Mouse (Mus musculus): Measurements from ENCODE around the gene Trp63.

Trp63 gene

GRCm38 (mm10) chr16:25777501-25777900 is 93.9 kb downstream of the Trp63 start:
- DNase-seq (ENCODE audit: low read depth, low spot score), result no peak

GRCm38 (mm10) chr16:25779964-25780363 is 96.4 kb downstream of the Trp63 start:
- peak; percentile 10 for DNase-seq (ENCODE audit: low read depth, low spot score)

DNA sequence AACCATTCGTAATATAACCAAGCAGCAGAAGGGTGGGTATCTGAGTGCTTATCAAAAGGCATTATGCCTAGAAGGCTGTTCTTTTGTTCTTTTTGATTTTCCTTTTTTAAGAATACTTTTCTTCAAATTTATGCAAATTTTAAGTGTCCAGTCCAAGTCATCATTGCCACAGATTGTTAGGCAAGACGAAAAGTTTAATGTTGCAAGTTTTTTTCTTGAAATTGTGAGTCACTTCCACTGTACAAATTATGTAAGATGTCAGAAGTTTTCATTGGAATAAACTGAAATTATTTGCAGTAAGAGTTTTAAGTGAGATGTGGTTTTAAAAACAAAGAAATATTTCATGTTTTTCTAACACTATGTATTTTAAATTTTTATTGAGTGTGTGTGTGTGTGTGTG is 100.7 kb downstream of the Trp63 start:
- DNase-seq (ENCODE audit: low read depth, low spot score), result no peak

DNA sequence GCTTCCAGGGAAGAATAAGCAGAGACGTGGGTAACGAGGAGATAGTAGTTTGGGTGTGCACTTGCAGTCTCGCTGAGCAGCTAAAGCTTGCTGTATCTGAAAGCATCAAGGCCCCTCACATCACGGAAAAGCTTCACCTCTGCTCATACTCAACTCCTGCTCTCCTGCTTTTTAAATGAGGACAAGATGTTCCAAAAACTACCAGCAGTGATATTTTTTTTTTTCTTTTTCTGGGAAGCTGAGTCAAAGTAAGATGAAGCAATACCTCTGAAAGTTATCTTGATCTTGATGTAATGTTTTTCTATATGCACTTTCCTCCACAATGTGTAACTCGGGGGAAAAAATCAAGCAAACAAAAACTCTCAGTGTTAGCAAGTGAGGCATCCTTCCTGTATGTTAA is 102.9 kb downstream of the Trp63 start:
- no peak for DNase-seq (ENCODE audit: low read depth, low spot score)

- DNase-seq (ENCODE audit: low read depth, low spot score), result no peak
Observed at GRCm38 (mm10) chr16:25792640-25793266, 109.2 kb downstream of the Trp63 start.

DNA sequence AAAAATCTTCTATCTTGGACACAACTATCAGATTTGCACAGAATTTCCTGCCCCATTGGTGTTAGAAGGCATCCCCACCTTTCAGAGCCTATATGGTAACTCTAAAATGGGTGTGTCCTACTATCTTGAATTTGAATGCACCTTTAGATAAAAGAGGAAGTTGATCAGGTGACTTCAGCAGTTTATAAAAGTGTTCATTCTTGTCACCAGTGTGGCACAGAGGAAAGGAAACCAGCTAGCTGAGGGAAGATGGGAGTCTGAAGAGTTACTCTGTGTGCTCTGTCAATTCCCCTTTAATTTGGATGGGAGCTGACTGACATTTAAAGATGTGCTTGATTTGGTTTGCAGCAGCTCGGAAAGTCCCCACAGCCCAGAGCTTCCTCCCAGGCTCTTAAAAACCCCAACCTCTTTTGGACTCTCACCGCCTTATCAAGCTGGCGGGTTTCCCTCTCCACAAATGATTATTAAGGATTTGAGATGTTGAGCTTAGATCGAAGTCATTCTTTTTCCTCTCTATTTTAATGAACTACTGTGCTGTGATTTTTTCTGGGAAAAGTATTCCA is 114.2 kb downstream of the Trp63 start:
- DNase-seq (ENCODE audit: low read depth, low spot score), result no peak

DNA sequence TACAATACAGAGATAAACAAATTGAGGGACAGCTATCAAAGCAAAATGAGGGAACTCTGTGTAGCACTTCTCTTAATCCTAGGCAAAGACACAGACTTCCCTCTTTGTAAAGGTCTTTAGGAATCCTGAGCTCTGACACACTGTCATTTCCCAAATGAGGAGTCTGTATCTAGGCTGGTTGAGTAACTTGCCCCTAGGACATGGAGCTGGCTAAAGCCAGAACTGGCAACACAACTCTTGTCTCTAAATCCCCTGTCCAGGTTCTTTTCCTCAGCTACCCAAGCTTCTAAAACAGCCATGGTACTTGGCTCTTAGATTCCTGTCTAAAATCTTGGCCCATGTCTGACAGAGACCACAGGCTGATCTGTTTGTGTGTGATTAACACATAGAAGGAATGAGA is 116.1 kb downstream of the Trp63 start:
- no peak for DNase-seq (ENCODE audit: low read depth, low spot score)

DNA sequence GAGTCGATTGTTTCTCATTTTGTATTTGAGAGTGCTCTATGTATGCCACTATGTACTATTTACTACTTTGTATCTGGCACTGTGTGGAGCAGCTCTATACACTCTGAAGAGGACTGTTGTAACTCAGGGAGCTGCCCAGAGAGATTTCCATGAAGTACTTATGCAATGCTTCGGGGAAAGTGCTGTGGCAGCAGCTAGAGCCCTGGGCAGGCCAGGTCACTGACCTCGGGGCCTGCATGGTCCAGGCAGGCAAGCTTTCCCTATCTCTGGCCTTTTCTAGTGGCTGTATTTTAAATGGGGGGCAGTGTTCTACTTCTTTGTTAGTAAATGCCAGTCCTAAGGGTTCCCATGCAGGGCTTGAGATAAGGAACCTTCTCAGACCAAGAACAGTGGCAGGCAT is 121.4 kb downstream of the Trp63 start:
- DNase-seq (ENCODE audit: low read depth, low spot score), result no peak

DNA sequence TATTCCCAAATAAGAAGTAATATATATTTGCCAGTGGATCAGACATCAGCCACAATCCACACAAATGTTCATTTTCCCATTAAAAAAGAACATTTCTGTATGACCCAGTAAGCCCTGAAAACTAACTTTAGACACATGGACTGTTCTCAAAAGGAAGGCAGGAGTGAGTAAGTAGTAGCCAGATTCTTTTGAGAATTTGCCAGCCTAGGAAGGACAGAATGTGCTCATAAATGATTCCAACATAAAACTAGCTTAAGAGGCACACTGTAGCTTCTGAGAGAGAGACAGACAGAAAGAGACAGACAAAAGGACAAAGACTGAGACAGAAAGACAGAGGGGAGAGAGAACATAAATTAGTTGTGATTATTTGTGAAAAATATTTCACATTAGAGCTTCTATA is 123.6 kb downstream of the Trp63 start:
- DNase-seq (ENCODE audit: low read depth, low spot score), result no peak

DNA sequence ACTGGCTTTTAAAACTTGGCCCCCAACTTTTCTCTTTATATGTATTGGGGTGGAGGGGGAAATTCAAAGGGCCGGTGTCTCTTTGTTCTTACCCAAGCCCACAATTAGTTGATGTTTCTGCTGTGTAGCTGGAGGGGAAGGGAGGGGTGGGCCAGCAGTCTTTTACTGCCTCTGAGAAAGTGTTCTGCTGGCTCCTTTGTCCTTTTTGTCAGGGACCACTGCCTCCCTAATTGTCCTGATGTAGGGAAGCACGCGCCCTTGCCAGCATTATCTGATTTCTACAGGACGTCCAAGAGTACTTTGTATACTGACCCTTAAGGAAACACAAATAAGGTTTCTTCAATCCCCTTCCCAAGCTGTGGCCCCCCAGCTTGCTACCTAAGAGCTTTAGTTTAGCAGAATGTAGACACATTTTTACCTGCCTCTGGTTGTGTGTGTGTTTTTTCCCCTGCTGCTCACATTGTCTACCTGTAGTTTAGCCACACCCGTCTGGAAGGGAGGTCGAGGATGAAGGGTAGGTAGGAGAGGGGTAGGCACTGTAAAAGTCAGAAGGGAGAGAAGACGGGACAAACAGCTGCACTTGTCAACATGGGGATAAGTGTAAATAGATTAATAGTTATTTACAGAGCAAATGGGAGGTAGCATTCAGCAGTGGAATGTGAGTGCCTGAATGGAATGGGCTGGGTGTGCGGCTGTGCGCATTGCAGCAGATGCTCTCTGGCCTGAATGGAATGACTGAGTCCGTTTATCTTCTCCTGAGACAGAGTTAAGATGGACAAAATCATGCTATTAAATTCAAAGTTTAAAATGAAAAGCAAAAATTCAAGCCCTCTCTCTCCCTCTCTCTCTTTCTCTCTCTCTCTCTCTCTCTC is 134.4 kb downstream of the Trp63 start:
- peak; percentile 33 for DNase-seq (ENCODE audit: low read depth, low spot score)

GRCm38 (mm10) chr16:25826016-25826415 is 142.5 kb downstream of the Trp63 start:
- DNase-seq (ENCODE audit: low read depth, low spot score), result no peak

- no peak for DNase-seq (ENCODE audit: low read depth, low spot score)
Observed at GRCm38 (mm10) chr16:25832576-25832975, 149.0 kb downstream of the Trp63 start.

GRCm38 (mm10) chr16:25835301-25835700 is 151.7 kb downstream of the Trp63 start:
- no peak for DNase-seq (ENCODE audit: low read depth, low spot score)

GRCm38 (mm10) chr16:25835723-25836122 is 152.2 kb downstream of the Trp63 start:
- DNase-seq (ENCODE audit: low read depth, low spot score), result no peak

DNA sequence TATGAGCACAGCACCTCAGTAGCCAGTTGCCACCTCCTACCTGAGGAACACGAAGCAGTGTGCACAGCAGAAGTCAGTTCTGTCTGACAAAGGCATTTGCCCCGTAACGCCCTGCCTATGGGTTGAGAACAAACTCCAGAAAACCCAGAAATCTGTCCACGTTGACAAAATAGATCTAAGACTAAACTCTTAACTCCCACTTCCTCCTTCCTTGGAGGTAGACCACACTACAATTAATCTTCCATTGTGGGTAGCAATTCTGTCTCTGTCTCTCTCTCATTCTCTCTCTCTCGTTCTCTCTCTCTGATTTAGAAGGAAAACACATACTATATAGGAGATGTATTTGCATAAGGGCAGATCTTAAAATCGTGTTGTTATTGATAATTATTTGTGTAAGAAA is 159.4 kb downstream of the Trp63 start:
- no peak for DNase-seq (ENCODE audit: low read depth, low spot score)

GRCm38 (mm10) chr16:25843625-25844024 is 160.1 kb downstream of the Trp63 start:
- peak; percentile 4 for DNase-seq (ENCODE audit: low read depth, low spot score)

DNA sequence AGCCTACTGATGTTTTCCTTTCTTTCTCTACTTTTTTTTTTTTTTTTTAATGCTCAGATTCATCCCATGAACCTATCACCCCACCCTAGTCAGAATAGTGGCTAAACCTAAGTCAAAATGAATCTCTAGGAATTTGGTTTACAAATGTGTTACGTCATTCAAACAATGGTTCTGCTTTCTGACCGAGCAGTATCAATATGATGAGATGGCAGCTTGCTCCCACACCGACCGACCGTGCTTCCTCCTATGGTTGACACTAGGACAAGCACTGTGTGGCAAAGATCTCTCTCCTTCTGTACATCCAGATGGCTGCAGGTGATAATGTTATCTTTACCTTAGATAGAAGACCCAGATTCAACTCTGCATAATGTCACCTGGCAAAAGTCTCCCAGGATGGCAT is 163.0 kb downstream of the Trp63 start:
- no peak for DNase-seq (ENCODE audit: low read depth, low spot score)

GRCm38 (mm10) chr16:25848474-25848873 is 164.9 kb downstream of the Trp63 start:
- no peak for DNase-seq (ENCODE audit: low read depth, low spot score)

- peak; percentile 32 for DNase-seq (ENCODE audit: low read depth, low spot score)
Observed at GRCm38 (mm10) chr16:25849593-25850464, 166.3 kb downstream of the Trp63 start.

DNA sequence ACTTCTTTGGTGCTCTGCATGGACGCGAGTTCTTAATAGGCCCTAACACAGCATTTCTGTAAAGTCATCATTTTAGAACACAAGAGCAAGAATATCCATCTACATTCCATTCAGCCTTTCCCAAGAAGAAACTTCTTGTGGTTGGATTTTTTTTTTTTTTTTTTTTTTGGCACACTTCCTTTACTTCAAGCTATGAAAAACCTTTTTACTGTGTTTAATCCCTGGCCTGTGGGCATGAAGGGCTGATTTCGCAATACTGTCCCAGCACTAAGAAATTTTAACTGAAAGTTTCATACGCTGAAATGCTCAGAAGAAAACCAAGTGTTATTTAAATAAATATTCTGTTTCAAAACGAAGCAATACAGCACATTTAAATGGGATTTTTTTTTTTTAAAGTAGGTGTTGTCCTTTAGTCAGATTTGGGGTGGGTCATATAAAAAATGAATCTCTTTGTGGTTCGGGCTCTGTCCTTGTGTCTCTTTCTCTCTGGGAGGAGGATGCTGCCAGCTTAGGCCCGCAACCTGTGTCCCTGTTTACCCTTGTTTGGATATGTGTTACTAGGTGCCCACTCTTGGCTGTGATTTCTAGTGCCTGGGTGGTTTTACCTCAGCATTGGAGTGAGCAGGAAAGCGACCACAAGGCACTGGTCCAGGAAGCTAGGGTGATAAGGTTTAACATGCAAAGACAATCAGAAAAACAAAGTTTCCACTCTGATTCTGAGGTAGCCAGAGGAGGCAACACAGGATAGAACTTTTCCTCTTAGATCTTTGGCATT is 177.4 kb downstream of the Trp63 start:
- DNase-seq (ENCODE audit: low read depth, low spot score), result no peak

All from mesoderm, embryonic 11.5 days (tissue).